Mouse (Mus musculus): ENCODE data around the gene Olfr1437.
"Not testable (repeated sequence)": the region's sequence is repeated elsewhere in the genome, so short reads cannot be mapped to it uniquely, and the experiment has no call there.

Gene Olfr1437

GRCm38 (mm10) chr19:12325001-12325400 lies at the start of gene Olfr1437:
Olfr1437 (minus strand) TSS chr19:12325101.
- no peak for DNase-seq (ENCODE audit: low spot score in 2 of 2)

DNA sequence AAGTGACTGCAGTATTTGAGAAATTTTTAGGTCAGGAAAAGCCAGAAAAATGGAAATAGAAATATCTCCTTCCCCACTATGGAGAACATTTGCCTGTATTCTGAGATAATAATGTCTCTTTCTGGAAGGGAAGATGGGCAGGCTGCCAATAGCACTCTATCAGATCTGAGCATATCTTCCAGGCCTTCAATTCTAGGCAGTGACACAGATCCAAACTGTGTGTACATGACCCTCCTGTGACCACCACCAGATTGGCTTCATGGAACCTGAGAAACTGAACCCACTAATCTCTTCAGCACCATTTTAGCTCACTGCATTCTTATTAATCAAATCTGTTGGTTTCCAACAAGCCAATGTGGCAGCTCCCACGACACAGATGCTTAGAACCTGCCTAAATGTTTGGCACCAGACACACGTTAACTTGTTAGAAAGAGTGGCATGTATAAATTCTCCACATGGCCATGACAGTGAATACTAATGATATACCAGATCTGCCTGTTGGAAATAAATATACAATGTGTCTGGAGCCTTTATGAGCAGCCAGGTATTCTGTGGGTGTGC lies 49.6 kb upstream of the Olfr1437 start:
- DNase-seq (ENCODE audit: low spot score in 2 of 2) = peak; percentile 5 to 10

GRCm38 (mm10) chr19:12373004-12373403 lies 48.1 kb upstream of the Olfr1437 start:
- no peak for DNase-seq (ENCODE audit: low spot score in 2 of 2)

DNA sequence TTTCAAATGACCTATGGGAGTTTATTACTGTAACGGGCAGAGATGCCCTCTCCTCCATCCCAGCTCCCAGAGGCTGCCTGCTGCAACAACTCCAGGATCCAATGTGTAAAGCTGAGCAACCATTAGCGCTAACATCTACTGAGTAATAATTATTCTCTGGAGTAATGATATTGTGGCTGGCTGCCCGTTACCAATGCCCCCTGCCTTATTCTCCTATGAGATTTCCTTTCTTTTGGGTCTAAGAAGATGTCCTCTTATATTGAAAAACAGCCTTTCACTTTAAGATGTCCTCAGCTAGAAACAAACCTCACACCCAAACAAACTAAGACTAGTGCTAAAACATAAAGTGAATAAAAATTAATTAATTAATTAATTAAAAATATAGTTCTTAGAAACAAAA lies 10.9 kb upstream of the Olfr1437 start, which contains the start of gene Olfr1438-ps1:
Olfr1438-ps1 (minus strand) TSS at position 101 of the 400 bp plus-strand sequence.
- DNase-seq (ENCODE audit: low spot score in 2 of 2) = no peak

GRCm38 (mm10) chr19:12299030-12299429 lies 25.9 kb downstream of the Olfr1437 start, which contains the start of gene Olfr1436:
Olfr1436 (minus strand) TSS chr19:12299130.
- not testable (repeated sequence) for DNase-seq (ENCODE audit: low spot score in 2 of 2)

DNA sequence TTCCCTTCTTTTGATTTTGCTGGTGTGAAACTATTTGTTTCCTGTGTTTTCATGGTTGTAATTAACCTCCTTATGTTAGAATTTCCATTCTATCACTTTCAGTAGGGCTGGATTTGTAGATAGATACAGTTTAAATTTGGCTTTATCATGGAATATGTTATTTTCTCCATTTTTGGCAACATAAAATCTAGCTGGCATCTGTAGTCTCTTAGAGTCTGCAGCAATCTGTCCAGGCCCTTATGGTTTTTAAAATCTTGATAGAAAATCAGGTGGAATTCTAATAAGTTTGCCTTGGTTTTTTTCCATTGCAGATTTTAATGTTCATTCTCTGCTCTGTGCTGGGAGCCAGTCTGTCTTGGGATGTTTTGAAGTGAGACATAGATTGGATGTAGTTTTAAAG lies 31.9 kb downstream of the Olfr1437 start:
- no peak for DNase-seq (ENCODE audit: low spot score in 2 of 2)

- no peak for DNase-seq (ENCODE audit: low spot score in 2 of 2)
Measured at GRCm38 (mm10) chr19:12279554-12279953, 45.3 kb downstream of the Olfr1437 start, which contains the start of gene Olfr1434. Olfr1434 (plus strand) TSS chr19:12279854.

Measured in frontal cortex, postnatal 25 days (tissue).